8 mouse cellular contexts compared by ENCODE assay signal in genomic region chr19:28628416-28628815, GRCm38 (mm10). TPM values are rescaled to one million over a fixed set of nuclear protein-coding genes. Genes with fewer than 3 reads are reported as not detected.
DNase-seq lines count a peak whose midpoint lies in the region; ATAC-seq lines count a peak whose summit lies in the region.

No protein-coding gene starts in this region.

- 49% methylated on average over 8 of the region's 8 CpGs for WGBS in heart, embryonic 13.5 days
- WGBS in kidney, embryonic 15.5 days, result 58% methylated on average over 8 of the region's 8 CpGs

- no peak overlapping the region for H3K27ac ChIP-seq in heart, embryonic 13.5 days (replicated peaks)
- 0 out of 2 replicates have a peak overlapping the region, but pooled peaks have one; percentile 24 for H3K27ac ChIP-seq in kidney, embryonic 15.5 days

- no peak overlapping the region for H3K9ac ChIP-seq in heart, embryonic 13.5 days
- no peak overlapping the region for H3K9ac ChIP-seq in kidney, embryonic 15.5 days

- H3K36me3 ChIP-seq in heart, embryonic 13.5 days, result no peaks in the 10 kb centered on the region
- no peaks in the 10 kb centered on the region for H3K36me3 ChIP-seq in kidney, embryonic 15.5 days

- intact Hi-C loops in heart, postnatal 36 days (cut with DNase I), result loop anchor here (5.0 to 10.0 kb wide), 2 partner anchors 464 to 1181 kb away; no protein-coding TSS in a partner anchor

- DNase-seq in heart, postnatal 36 days, result no peak
- peak; percentile 34 for DNase-seq in A20 (ENCODE audit: low read depth, low spot score)
- DNase-seq in brain, adult 2 months (ENCODE audit: low read depth, low spot score), result peak; percentile 66
- DNase-seq in retina, postnatal 1 day, result peak; percentile 53
- DNase-seq in spleen, postnatal 4 days (ENCODE audit: low spot score in 2 of 2), result no peak
- no peak for DNase-seq in urinary bladder, postnatal 36 days (ENCODE audit: low spot score in 2 of 2)

- H3K4me2 ChIP-seq in heart, embryonic 13.5 days, result peak overlapping the region; percentile 55
- no peak overlapping the region for H3K4me2 ChIP-seq in kidney, embryonic 15.5 days

- no peak for ATAC-seq in heart, embryonic 13.5 days (ENCODE audit: extremely low read depth, insufficient number of reproducible peaks, low FRiP score, low TSS enrichment)
- 0 out of 2 replicates have a peak, but pooled peaks have one; percentile 29 for ATAC-seq in kidney, embryonic 15.5 days (replicated peaks; ENCODE audit: low FRiP score)

- no peaks in the 10 kb centered on the region for H3K27me3 ChIP-seq in heart, embryonic 13.5 days (replicated peaks)
- H3K27me3 ChIP-seq in kidney, embryonic 15.5 days, result no peaks in the 10 kb centered on the region

- no peaks in the 10 kb centered on the region for H3K9me3 ChIP-seq in heart, embryonic 13.5 days
- no peaks in the 10 kb centered on the region for H3K9me3 ChIP-seq in kidney, embryonic 15.5 days (replicated peaks)

- no peaks in the 10 kb centered on the region for H3K4me1 ChIP-seq in heart, embryonic 13.5 days
- peaks cover 11% of the 10 kb centered on the region; the same call in 1 of the 2 replicates for H3K4me1 ChIP-seq in kidney, embryonic 15.5 days

- H3K4me3 ChIP-seq in heart, embryonic 13.5 days, result 0 out of 2 replicates have a peak overlapping the region, but pooled peaks have one; percentile 20
- no peak overlapping the region for H3K4me3 ChIP-seq in kidney, embryonic 15.5 days (replicated peaks)

RNA-seq across cellular contexts. Expression of gene Glis3, which starts 51.5 kb away (rescaled TPM):
- polyA plus RNA-seq in heart, embryonic 13.5 days (2015; fragmentation: Nextera tagmentation; extraction: Ambion mirVana), result 0.98 and 1.1 TPM in 2 replicates
- 1 to 10 TPM; 1.6 to 1.9 TPM for total RNA-seq in heart, postnatal 36 days (2021)
- polyA plus RNA-seq in kidney, embryonic 15.5 days (2015; fragmentation: Nextera tagmentation; extraction: Ambion mirVana), result 8.4 and 9.2 TPM in 2 replicates

Comparison
In these comparisons a context has a peak if more than half of its experiments do, and no peak if none do; other contexts are left out.
1. DNase-seq: peak in A20 (single experiment), brain, adult 2 months (single experiment) and retina, postnatal 1 day (single experiment); none in heart, postnatal 36 days (0 of 2), spleen, postnatal 4 days (0 of 2) and urinary bladder, postnatal 36 days (0 of 2).